ENCODE assay signal across 7 mouse cellular contexts in the genomic region with DNA sequence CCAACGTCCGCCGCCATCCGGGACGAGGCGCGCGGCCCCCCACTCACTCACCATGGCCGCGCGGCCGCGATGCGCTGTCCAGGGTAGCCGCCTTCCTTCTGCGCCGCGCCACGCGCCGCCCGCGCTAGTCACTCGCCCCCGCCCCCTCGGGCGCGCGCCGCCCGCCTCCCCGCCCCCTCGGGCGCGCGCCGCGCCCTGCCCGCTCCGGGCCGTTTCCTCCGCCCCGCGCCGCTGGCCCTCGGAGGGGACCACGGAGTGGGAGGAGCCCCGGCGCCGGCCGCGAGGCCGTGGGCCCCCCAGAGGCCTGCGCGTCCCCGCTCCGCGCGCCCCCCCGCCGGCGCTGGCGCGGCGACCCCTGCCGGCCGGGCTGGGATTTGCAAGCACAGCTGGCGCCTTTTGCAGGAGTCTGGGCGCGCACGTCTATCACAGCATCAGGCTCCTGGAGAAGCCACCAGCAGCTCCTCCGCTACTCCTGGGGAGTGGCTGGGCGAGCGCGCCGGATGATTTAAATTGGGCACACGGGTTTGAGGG. TPM values are rescaled to one million over a fixed set of nuclear protein-coding genes. Genes with fewer than 3 reads are reported as not detected.
DNase-seq lines count a peak whose midpoint lies in the region; ATAC-seq and TF ChIP-seq lines count a peak whose summit lies in the region.

A gene (minus strand): TSS at position 102 of the 531 bp plus-strand sequence.

- H3K79me2 ChIP-seq in liver, adult 2 months (ENCODE audit: control insufficient read depth, insufficient read depth, low read length) = peaks cover 18% of the 10 kb centered on the region
- no peaks in the 10 kb centered on the region for H3K79me2 ChIP-seq in myocyte (ENCODE audit: control insufficient read depth, insufficient read depth)

- no peaks in the 10 kb centered on the region for H3K36me3 ChIP-seq in embryonic facial prominence, embryonic 14.5 days (ENCODE audit: control insufficient read depth, insufficient read depth, low read length)
- H3K36me3 ChIP-seq in heart, embryonic 10.5 days = 0 out of 2 replicates have a peak, but pooled peaks cover 2% of the 10 kb centered on the region
- no peaks in the 10 kb centered on the region for H3K36me3 ChIP-seq in liver, adult 2 months (ENCODE audit: control insufficient read depth, insufficient read depth, low read length)
- H3K36me3 ChIP-seq in myocyte (ENCODE audit: control insufficient read depth, insufficient read depth) = no peaks in the 10 kb centered on the region

- no peak for TF ChIP-seq POLR2A in bone marrow macrophage, adult 2 months (IDR thresholded peaks at IDR 0.05; ENCODE audit: borderline replicate concordance, low read depth, low read length)
- peak; percentile 85 for TF ChIP-seq POLR2A in liver, adult 2 months (IDR thresholded peaks at IDR 0.05; ENCODE audit: extremely low read depth, insufficient read depth, low read length)
- no peak for TF ChIP-seq POLR2A in myocyte (IDR thresholded peaks at IDR 0.05; ENCODE audit: insufficient read length, low read depth)

- peak; percentile 70 for TF ChIP-seq CTCF in bone marrow macrophage, adult 2 months (IDR thresholded peaks at IDR 0.05; ENCODE audit: low read depth, low read length)
- peak; percentile 76 for TF ChIP-seq CTCF in liver, adult 2 months (IDR thresholded peaks at IDR 0.05; ENCODE audit: low read depth, low read length)

- peak; percentile 95 for ATAC-seq in embryonic facial prominence, embryonic 14.5 days (ENCODE audit: low read depth)

- WGBS in embryonic facial prominence, embryonic 14.5 days = 2% methylated on average over 10 of the region's 77 CpGs
- under 1% methylated on average over 65 of the region's 77 CpGs for WGBS in heart, embryonic 10.5 days
- 2% methylated on average over 75 of the region's 77 CpGs for WGBS in liver, adult 2 months

- peaks cover 18% of the 10 kb centered on the region for H3K9me3 ChIP-seq in embryonic facial prominence, embryonic 14.5 days (ENCODE audit: control insufficient read depth, low read length)
- H3K9me3 ChIP-seq in heart, embryonic 10.5 days = 0 out of 2 replicates have a peak, but pooled peaks cover 5% of the 10 kb centered on the region

- H3K27ac ChIP-seq in bone marrow macrophage, adult 2 months (ENCODE audit: insufficient read depth, low read depth, low read length) = no peak within 1 kb of the TSS
- H3K27ac ChIP-seq in embryonic facial prominence, embryonic 14.5 days (replicated peaks; ENCODE audit: low read depth, low read length) = 0 out of 2 replicates have a peak within 1 kb of the TSS, but pooled peaks have one; percentile 15
- peak within 1 kb of the TSS; percentile 86 for H3K27ac ChIP-seq in heart, embryonic 10.5 days
- H3K27ac ChIP-seq in liver, adult 2 months (replicated peaks; ENCODE audit: insufficient read depth, low read depth, low read length) = peak within 1 kb of the TSS; percentile 82

- DNase-seq in embryonic facial prominence, embryonic 14.5 days (ENCODE audit: low spot score) = peak; percentile 86
- DNase-seq in heart, embryonic 10.5 days (ENCODE audit: low spot score) = peak; percentile 86
- DNase-seq in kidney, adult 9 months = peak; percentile 73
- peak; percentile 48 for DNase-seq in liver, adult 2 months (ENCODE audit: extremely low read depth, low read depth, low spot score)
- peak; percentile 52 to 73 for DNase-seq in spleen, postnatal 4 days (ENCODE audit: low spot score in 2 of 2)

- peak within 1 kb of the TSS; percentile 61 for H3K9ac ChIP-seq in embryonic facial prominence, embryonic 14.5 days (ENCODE audit: low read depth, low read length)
- H3K9ac ChIP-seq in liver, adult 2 months (ENCODE audit: low read depth, low read length) = peak within 1 kb of the TSS; percentile 95

- H3K27me3 ChIP-seq in embryonic facial prominence, embryonic 14.5 days (replicated peaks; ENCODE audit: control insufficient read depth, insufficient read depth, low read length) = 0 out of 2 replicates have a peak, but pooled peaks cover 3% of the 10 kb centered on the region
- no peaks in the 10 kb centered on the region for H3K27me3 ChIP-seq in heart, embryonic 10.5 days (ENCODE audit: insufficient read depth, poor library complexity, severe bottlenecking)
- H3K27me3 ChIP-seq in liver, adult 2 months (ENCODE audit: control insufficient read depth, insufficient read depth, low read length) = no peaks in the 10 kb centered on the region
- H3K27me3 ChIP-seq in myocyte (ENCODE audit: control insufficient read depth, insufficient read depth, insufficient read length) = peaks cover 23% of the 10 kb centered on the region

- H3K4me1 ChIP-seq in bone marrow macrophage, adult 2 months (ENCODE audit: control insufficient read depth, insufficient read depth, low read length) = no peaks in the 10 kb centered on the region
- H3K4me1 ChIP-seq in embryonic facial prominence, embryonic 14.5 days (ENCODE audit: control insufficient read depth, insufficient read depth, low read length) = no peaks in the 10 kb centered on the region; the same call in 1 of the 2 replicates
- peaks cover 8% of the 10 kb centered on the region; the same call in 1 of the 2 replicates for H3K4me1 ChIP-seq in heart, embryonic 10.5 days
- H3K4me1 ChIP-seq in liver, adult 2 months (ENCODE audit: control insufficient read depth, insufficient read depth, low read length) = peaks cover 15% of the 10 kb centered on the region

- H3ac ChIP-seq in myocyte (ENCODE audit: control insufficient read depth, insufficient read length) = no peak within 1 kb of the TSS

- H3K4me2 ChIP-seq in embryonic facial prominence, embryonic 14.5 days (ENCODE audit: low read depth, low read length) = peak within 1 kb of the TSS; percentile 65
- H3K4me2 ChIP-seq in myocyte (ENCODE audit: low read depth) = no peak within 1 kb of the TSS

- H3K4me3 ChIP-seq in bone marrow macrophage, adult 2 months (ENCODE audit: insufficient read depth, low read length) = peak within 1 kb of the TSS; percentile 57
- peak within 1 kb of the TSS; percentile 61 for H3K4me3 ChIP-seq in embryonic facial prominence, embryonic 14.5 days (ENCODE audit: low read depth, low read length)
- H3K4me3 ChIP-seq in heart, embryonic 10.5 days = peak within 1 kb of the TSS; percentile 74
- peak within 1 kb of the TSS; percentile 88 for H3K4me3 ChIP-seq in liver, adult 2 months (ENCODE audit: insufficient read depth, low read depth, low read length)
- no peak within 1 kb of the TSS for H3K4me3 ChIP-seq in myocyte

TF ChIP-seq in myocyte, 11 proteins besides CTCF, POLR2A, EP300 and RAD21:
- TF ChIP-seq REST (IDR thresholded peaks at IDR 0.05; ENCODE audit: insufficient read depth, insufficient read length) (peak; percentile 59), TCF3 (IDR thresholded peaks at IDR 0.05; ENCODE audit: insufficient read length, low read depth) (no peak)

RNA-seq across cellular contexts. Expression of the gene that starts here (rescaled TPM):
- polyA plus RNA-seq in bone marrow macrophage, adult 2 months (2012; ENCODE audit: insufficient read depth, insufficient read length, missing spikeins) = not detected in 2 replicates
- polyA plus RNA-seq in embryonic facial prominence, embryonic 14.5 days (2014; fragmentation: Nextera tagmentation; extraction: Ambion mirVana) = 2.8 and 4.0 TPM in 2 replicates
- polyA plus RNA-seq in heart, embryonic 10.5 days (2016; fragmentation: Nextera tagmentation; extraction: Ambion mirVana) = 4.1 and 15.5 TPM in 2 replicates
- 287 and 443 TPM in 2 replicates for total RNA-seq in liver, adult 2 months (2014; rRNA removed)
- polyA plus RNA-seq in liver, adult 2 months (2012; rRNA removed) = 157 and 182 TPM in 2 replicates
- not detected for polyA plus RNA-seq in myocyte (2012; fragmentation: generic; extraction: Trizol)
